Mouse (Mus musculus) liver, embryonic 16.5 days (tissue): ENCODE measurements around the gene Usp29. TPM values are rescaled to one million over a fixed set of nuclear protein-coding genes. Genes with fewer than 3 reads are reported as not detected.
"Not testable (repeated sequence)": the region's sequence is repeated elsewhere in the genome, so short reads cannot be mapped to it uniquely, and the experiment has no call there.

Experiments used
- ATAC-seq: fragments of 200-750 bp; cut with Nextera tagmentation; 2 replicates; pipeline ENCODE4 v1.8.0; 2017; ENCODE audit warnings: low read depth, mild to moderate bottlenecking, moderate number of reproducible peaks, moderate library complexity
- H3K27ac ChIP-seq: fragments of 300-500 bp; sonication (generic); 2 replicates; pipeline ENCODE4 v1.5.1; 2014; ENCODE audit warnings: mild to moderate bottlenecking, low read length
- H3K27me3 ChIP-seq: fragments of 300-500 bp; sonication (generic); 2 replicates; pipeline ENCODE4 v1.6.1; 2014; ENCODE audit warnings: low read depth, low read length, mixed read lengths; ENCODE audit not compliant: control insufficient read depth, insufficient read depth
- H3K36me3 ChIP-seq: fragments of 300-500 bp; sonication (generic); 2 replicates; pipeline ENCODE4 v1.6.1; 2014; ENCODE audit warnings: mild to moderate bottlenecking; ENCODE audit not compliant: control insufficient read depth, insufficient read depth
- H3K4me1 ChIP-seq: fragments of 300-500 bp; sonication (generic); 2 replicates; pipeline ENCODE4 v1.6.1; 2014; ENCODE audit warnings: low read depth, low read length, mixed read lengths; ENCODE audit not compliant: control insufficient read depth
- H3K4me2 ChIP-seq: fragments of 300-500 bp; sonication (generic); 2 replicates; pipeline ENCODE4 v1.6.1; 2014; ENCODE audit warnings: low read depth, low read length, mixed read lengths
- H3K4me3 ChIP-seq: fragments of 300-500 bp; sonication (generic); 2 replicates; pipeline ENCODE4 v1.5.1; 2014; ENCODE audit warnings: low read depth, mild to moderate bottlenecking, low read length
- H3K9ac ChIP-seq: fragments of 300-500 bp; sonication (generic); 2 replicates; pipeline ENCODE4 v1.6.1; 2014; ENCODE audit warnings: low read depth, low read length
- H3K9me3 ChIP-seq: fragments of 300-500 bp; sonication (generic); replicated peaks from 2 replicates; pipeline ENCODE4 v1.6.1; 2016; ENCODE audit warnings: low read length; ENCODE audit not compliant: control insufficient read depth
- WGBS: fragments of 180-500 bp; shearing (Covaris S2); extraction: QIAGEN DNeasy Blood & Tissue Kit; methylation state at CpG from one replicate; pipeline ENCODE4 v1.1.7; 2014; ENCODE audit not compliant: insufficient replicate concordance; 5-methylcytosine and 5-hydroxymethylcytosine counted together
- polyA plus RNA-seq: library from polyadenylated mRNA; unstranded; fragments of >200 nt; fragmentation: Nextera tagmentation; extraction: Ambion mirVana; gene quantifications from 2 replicates; pipeline ENCODE4 v1.2.1, GENCODE M21; 2015

Usp29 gene
- polyA plus RNA-seq, 1 experiment from 2014 or later, result 2.0 TPM

DNA sequence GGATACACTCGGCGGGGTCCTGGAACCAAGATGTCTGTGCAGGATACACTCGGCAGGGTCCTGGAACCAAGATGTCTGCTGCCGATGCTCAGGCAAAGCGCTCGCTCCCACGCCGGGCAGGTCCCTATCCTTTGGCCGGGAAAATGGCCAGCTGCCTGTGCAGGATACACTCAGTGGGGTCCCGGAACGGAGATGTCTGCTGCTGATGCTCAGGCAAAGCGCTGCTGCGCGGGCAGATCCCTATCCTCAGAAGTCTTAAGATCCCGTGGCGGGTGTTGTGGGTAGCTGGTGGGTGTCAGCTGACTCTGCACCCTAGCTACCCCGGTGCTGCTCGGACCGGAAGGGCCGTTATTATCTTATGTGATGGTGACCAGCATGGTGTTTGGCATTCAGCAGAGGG lies 217.7 kb downstream of the Usp29 start:
- not testable (repeated sequence) for H3K4me1 ChIP-seq, H3K4me2 ChIP-seq, ATAC-seq, H3K27ac ChIP-seq, H3K36me3 ChIP-seq, H3K9me3 ChIP-seq, H3K27me3 ChIP-seq, H3K9ac ChIP-seq, H3K4me3 ChIP-seq
- WGBS, result 79% methylated on average over 18 of the region's 20 CpGs

- WGBS, result 75% methylated on average over 4 of the region's 4 CpGs
These were observed 226.2 kb downstream of the Usp29 start for GRCm38 (mm10) chr7:6956576-6956975.

GRCm38 (mm10) chr7:6958574-6958973 lies 228.2 kb downstream of the Usp29 start:
- Histone ChIP-seq H3K9me3 (no peaks in the 10 kb centered on the region; the same call in 1 of the 2 replicates), H3K27ac (no peak overlapping the region), H3K9ac (no peak overlapping the region), H3K4me3 (no peak overlapping the region), H3K36me3 (no peaks in the 10 kb centered on the region), H3K27me3 (no peaks in the 10 kb centered on the region), H3K4me2 (no peak overlapping the region), H3K4me1 (no peaks in the 10 kb centered on the region)
- 52% methylated on average over 1 of the region's 1 CpGs for WGBS
- no peak for ATAC-seq

More at GRCm38 (mm10) chr7:6956576-6956975, 226.2 kb downstream of the Usp29 start:
- no peaks in the 10 kb centered on the region for H3K27me3 ChIP-seq
- H3K9ac ChIP-seq, result no peak overlapping the region
- H3K4me3 ChIP-seq, result no peak overlapping the region
- no peak overlapping the region for H3K27ac ChIP-seq
- no peaks in the 10 kb centered on the region for H3K36me3 ChIP-seq
- ATAC-seq, result no peak
- H3K9me3 ChIP-seq, result no peaks in the 10 kb centered on the region; the same call in 1 of the 2 replicates
- H3K4me2 ChIP-seq, result no peak overlapping the region
- no peaks in the 10 kb centered on the region for H3K4me1 ChIP-seq

DNA sequence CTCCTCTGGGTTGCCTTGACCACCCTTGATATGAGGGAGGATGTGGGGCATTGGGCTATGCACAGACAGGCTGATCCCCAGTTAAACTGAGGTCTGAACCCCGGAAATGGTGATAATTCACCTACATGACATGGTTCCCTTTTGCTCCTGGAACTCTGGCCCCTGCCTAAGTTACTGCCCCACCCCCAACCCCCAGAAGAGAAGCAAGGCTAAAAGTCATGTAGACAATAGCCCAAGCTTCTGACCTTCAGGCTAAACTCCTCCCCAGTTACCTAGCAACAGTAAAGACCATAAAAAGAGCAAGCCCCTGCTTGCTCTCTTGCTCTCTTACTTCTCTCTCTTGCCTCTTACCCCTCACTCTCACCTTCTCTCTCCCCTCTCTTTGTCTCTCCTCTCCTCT lies 243.2 kb downstream of the Usp29 start:
- ATAC-seq, result no peak
- WGBS, result 55% methylated on average over 1 of the region's 1 CpGs
- no peaks in the 10 kb centered on the region for H3K36me3 ChIP-seq
- no peak overlapping the region for H3K4me2 ChIP-seq
- H3K27me3 ChIP-seq, result no peaks in the 10 kb centered on the region
- H3K4me1 ChIP-seq, result no peaks in the 10 kb centered on the region
- H3K27ac ChIP-seq, result no peak overlapping the region
- H3K9ac ChIP-seq, result no peak overlapping the region
- no peaks in the 10 kb centered on the region for H3K9me3 ChIP-seq
- no peak overlapping the region for H3K4me3 ChIP-seq

DNA sequence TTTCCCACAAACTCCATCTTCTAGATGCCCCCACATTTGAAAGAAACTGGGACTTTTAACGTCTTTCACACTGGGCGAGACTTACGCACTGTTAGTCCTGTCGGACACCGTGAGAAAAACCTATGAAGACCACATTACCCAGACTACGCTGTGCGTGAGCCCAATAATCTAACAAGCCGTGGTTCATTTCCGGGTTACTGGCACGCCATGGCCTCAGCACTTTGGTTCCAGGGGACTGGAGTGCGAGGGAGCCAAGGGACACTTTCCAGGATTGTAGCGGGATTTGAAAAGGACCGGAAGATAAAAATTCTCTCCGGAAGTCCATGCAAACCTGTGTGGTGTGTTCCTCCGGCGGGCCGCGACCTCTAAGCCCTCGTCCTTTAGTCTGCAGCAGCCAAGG lies 246.5 kb downstream of the Usp29 start:
- Histone ChIP-seq H3K9ac (no peak overlapping the region), H3K4me2 (no peak overlapping the region), H3K27me3 (no peaks in the 10 kb centered on the region), H3K4me1 (no peaks in the 10 kb centered on the region), H3K36me3 (no peaks in the 10 kb centered on the region), H3K4me3 (no peak overlapping the region), H3K9me3 (no peaks in the 10 kb centered on the region), H3K27ac (no peak overlapping the region)
- no peak for ATAC-seq
- WGBS, result 80% methylated on average over 19 of the region's 19 CpGs

DNA sequence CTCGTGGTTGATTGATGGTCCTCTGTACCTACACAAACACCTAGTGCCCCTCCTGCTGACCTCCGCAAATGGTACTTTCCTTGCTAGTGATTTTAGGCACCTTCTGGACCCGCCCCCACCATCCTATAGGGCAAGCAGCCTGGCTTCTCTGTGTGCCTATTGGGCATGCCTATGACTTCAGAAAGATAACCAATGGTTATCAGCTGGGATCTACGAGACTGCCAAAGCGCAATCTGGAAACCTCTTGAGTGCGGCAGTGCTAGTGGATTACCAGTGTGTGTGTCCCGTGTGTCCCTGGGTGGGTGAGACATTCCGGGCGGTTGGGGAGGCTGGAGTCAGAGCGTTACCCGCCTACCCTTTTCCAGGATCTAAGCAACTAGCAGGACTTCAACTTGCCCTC lies 264.9 kb downstream of the Usp29 start, which contains the start of gene Aurkc:
Gene Aurkc, plus strand, starts transcription at position 50 of the 400 bp plus-strand sequence.
- H3K4me1 ChIP-seq, H3K9me3 ChIP-seq, H3K36me3 ChIP-seq, H3K4me3 ChIP-seq, H3K27ac ChIP-seq, ATAC-seq, H3K9ac ChIP-seq, H3K27me3 ChIP-seq, H3K4me2 ChIP-seq: not testable (repeated sequence)
- 68% methylated on average over 11 of the region's 11 CpGs for WGBS

- H3K9me3 ChIP-seq, H3K27me3 ChIP-seq, H3K36me3 ChIP-seq, ATAC-seq, H3K27ac ChIP-seq, H3K4me3 ChIP-seq, H3K4me1 ChIP-seq, H3K4me2 ChIP-seq, H3K9ac ChIP-seq: not testable (repeated sequence)
- 42% methylated on average over 3 of the region's 3 CpGs for WGBS
These were observed 268.5 kb downstream of the Usp29 start for GRCm38 (mm10) chr7:6998914-6999313.

DNA sequence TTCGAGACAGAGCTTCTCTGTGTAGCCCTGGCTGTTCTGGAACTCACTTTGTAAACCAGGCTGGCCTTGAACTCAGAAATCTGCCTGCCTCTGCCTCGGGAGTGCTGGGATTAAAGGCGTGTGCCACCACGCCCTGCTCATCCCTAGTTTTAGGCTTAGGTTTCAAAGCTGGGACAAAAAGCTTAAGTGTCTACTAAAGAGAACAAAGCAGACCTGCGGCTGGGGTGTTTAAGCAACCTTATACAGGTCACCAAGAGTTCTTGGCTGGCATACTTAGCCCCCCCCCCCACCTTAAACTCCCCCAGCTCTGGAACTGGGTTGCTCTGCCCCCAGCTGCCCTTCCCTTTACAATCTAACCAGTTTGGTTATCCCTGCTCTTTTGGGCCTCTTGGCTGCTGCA lies 275.1 kb downstream of the Usp29 start:
- not testable (repeated sequence) for H3K27ac ChIP-seq, H3K9ac ChIP-seq, H3K4me3 ChIP-seq, H3K27me3 ChIP-seq, H3K9me3 ChIP-seq, H3K4me1 ChIP-seq, ATAC-seq, H3K36me3 ChIP-seq, H3K4me2 ChIP-seq
- WGBS, result 43% methylated on average over 5 of the region's 5 CpGs
